Mouse (Mus musculus): ENCODE measurements around the gene Naa80.

GRCm38 (mm10) chr9:107598385-107598784 lies 19.7 kb downstream of the Naa80 start:
- no peak for TF ChIP-seq TAL1 (IDR thresholded peaks at IDR 0.05; ENCODE audit: low read length)
- TF ChIP-seq GATA1 (IDR thresholded peaks at IDR 0.05; ENCODE audit: low read length) = no peak

Measured in erythroblast, embryonic 14.5 days (primary cell).